Mouse (Mus musculus): ENCODE measurements around the gene Hist1h2ai.
A peak's percentile ranks its signal among the peaks of the same experiment; 100 is the strongest.
"Not testable (repeated sequence)": the region's sequence is repeated elsewhere in the genome, so short reads cannot be mapped to it uniquely, and the experiment has no call there.

- peak; percentile 75; the same call in 1 of the 2 replicates for TF ChIP-seq EP300 (IDR thresholded peaks at IDR 0.05; ENCODE audit: low read depth)
- not testable (repeated sequence) for TF ChIP-seq CTCF (IDR thresholded peaks at IDR 0.05; ENCODE audit: low read depth)
Observed at GRCm38 (mm10) chr13:21754294-21755001, 38.2 kb downstream of the Hist1h2ai start.

Data from liver, postnatal 0 days (tissue).